Mouse (Mus musculus) ovary, adult 18-20 months (tissue): ENCODE measurements around the gene Thnsl2.
A peak's percentile ranks its signal among the peaks of the same experiment; 100 is the strongest.

Experiments used
- DNase-seq: peaks from one replicate; pipeline ENCODE4 v3.0.0; 2022; ENCODE audit warnings: low spot score, mixed read lengths

Thnsl2 gene

GRCm38 (mm10) chr6:71131038-71131437 lies 13.2 kb downstream of the Thnsl2 start:
- DNase-seq, result no peak

- DNase-seq, result no peak
Measured at GRCm38 (mm10) chr6:71130269-71130668, 14.0 kb downstream of the Thnsl2 start.

GRCm38 (mm10) chr6:71129071-71129470 lies 15.2 kb downstream of the Thnsl2 start:
- no peak for DNase-seq

GRCm38 (mm10) chr6:71126290-71126689 lies 17.9 kb downstream of the Thnsl2 start:
- no peak for DNase-seq

GRCm38 (mm10) chr6:71125043-71125893 lies 19.0 kb downstream of the Thnsl2 start:
- peak; percentile 21 for DNase-seq

- no peak for DNase-seq
Measured at GRCm38 (mm10) chr6:71119577-71120254, 24.5 kb downstream of the Thnsl2 start.

- no peak for DNase-seq
Measured at GRCm38 (mm10) chr6:71111419-71112113, 32.7 kb downstream of the Thnsl2 start.

GRCm38 (mm10) chr6:71106170-71106945 lies 37.9 kb downstream of the Thnsl2 start:
- DNase-seq, result no peak

GRCm38 (mm10) chr6:71096126-71096525 lies 48.1 kb downstream of the Thnsl2 start:
- no peak for DNase-seq

GRCm38 (mm10) chr6:71094693-71095092 lies 49.5 kb downstream of the Thnsl2 start:
- DNase-seq, result no peak

GRCm38 (mm10) chr6:71093686-71094085 lies 50.6 kb downstream of the Thnsl2 start:
- DNase-seq, result no peak

GRCm38 (mm10) chr6:71090475-71090874 lies 53.8 kb downstream of the Thnsl2 start:
- DNase-seq, result no peak

GRCm38 (mm10) chr6:71089735-71090134 lies 54.5 kb downstream of the Thnsl2 start:
- DNase-seq, result no peak

- DNase-seq, result no peak
Measured at GRCm38 (mm10) chr6:71088992-71089391, 55.2 kb downstream of the Thnsl2 start.

- DNase-seq, result no peak
Measured at GRCm38 (mm10) chr6:71083441-71083840, 60.8 kb downstream of the Thnsl2 start.

GRCm38 (mm10) chr6:71082084-71082483 lies 62.2 kb downstream of the Thnsl2 start:
- DNase-seq, result no peak

- DNase-seq, result no peak
Measured at GRCm38 (mm10) chr6:71081230-71081629, 63.0 kb downstream of the Thnsl2 start.
